Comparison of ENCODE assay signal across 15 mouse cellular contexts in genomic region chr7:61878095-61878494, GRCm38 (mm10).
DNase-seq lines count a peak whose midpoint lies in the region; ATAC-seq and TF ChIP-seq lines count a peak whose summit lies in the region.
"Had no signal": no experiment of that assay in that cellular context is flagged by ENCODE, and none has a peak within 500 bp of the region (broad histone marks: within the 10 kb centered on the region; RNA-seq: fewer than 3 reads in every experiment).

No protein-coding gene starts in this region.

- no peaks in the 10 kb centered on the region for H3K36me3 ChIP-seq in hindbrain, embryonic 11.5 days (ENCODE audit: control insufficient read depth, insufficient read depth, low read length)
- no peaks in the 10 kb centered on the region for H3K36me3 ChIP-seq in hindbrain, embryonic 10.5 days
- H3K36me3 ChIP-seq in forebrain, embryonic 13.5 days (ENCODE audit: poor library complexity, severe bottlenecking) = no peaks in the 10 kb centered on the region
- H3K36me3 ChIP-seq in hindbrain, embryonic 15.5 days = no peaks in the 10 kb centered on the region
- H3K36me3 ChIP-seq in neural tube, embryonic 13.5 days = no peaks in the 10 kb centered on the region
- H3K36me3 ChIP-seq in kidney, adult 2 months (ENCODE audit: control insufficient read depth, insufficient read depth, low read length) = no peaks in the 10 kb centered on the region
- H3K36me3 ChIP-seq: embryonic facial prominence, embryonic 12.5 days; heart, embryonic 15.5 days had no signal

- H3K4me1 ChIP-seq in hindbrain, embryonic 11.5 days (replicated peaks; ENCODE audit: control insufficient read depth, insufficient read depth, low read length) = no peaks in the 10 kb centered on the region
- no peaks in the 10 kb centered on the region for H3K4me1 ChIP-seq in hindbrain, embryonic 10.5 days (replicated peaks)
- H3K4me1 ChIP-seq in forebrain, embryonic 13.5 days = no peaks in the 10 kb centered on the region; the same call in 1 of the 2 replicates
- H3K4me1 ChIP-seq in hindbrain, embryonic 15.5 days (replicated peaks) = peaks cover 5% of the 10 kb centered on the region; the same call in 1 of the 2 replicates
- 0 out of 2 replicates have a peak, but pooled peaks cover 3% of the 10 kb centered on the region for H3K4me1 ChIP-seq in neural tube, embryonic 13.5 days (replicated peaks)
- no peaks in the 10 kb centered on the region for H3K4me1 ChIP-seq in kidney, adult 2 months (ENCODE audit: control insufficient read depth, insufficient read depth, low read length)
- H3K4me1 ChIP-seq: embryonic facial prominence, embryonic 12.5 days; heart, embryonic 15.5 days had no signal

- TF ChIP-seq POLR2A in kidney, adult 2 months (IDR thresholded peaks at IDR 0.05; ENCODE audit: low read depth, low read length) = no peak

- H3K27me3 ChIP-seq in hindbrain, embryonic 11.5 days (ENCODE audit: control insufficient read depth, insufficient read depth, low read length) = no peaks in the 10 kb centered on the region
- H3K27me3 ChIP-seq in hindbrain, embryonic 10.5 days (ENCODE audit: insufficient read depth, poor library complexity, severe bottlenecking) = no peaks in the 10 kb centered on the region
- no peaks in the 10 kb centered on the region for H3K27me3 ChIP-seq in forebrain, embryonic 13.5 days
- H3K27me3 ChIP-seq in hindbrain, embryonic 15.5 days = no peaks in the 10 kb centered on the region
- no peaks in the 10 kb centered on the region for H3K27me3 ChIP-seq in neural tube, embryonic 13.5 days
- no peaks in the 10 kb centered on the region for H3K27me3 ChIP-seq in kidney, adult 2 months (replicated peaks; ENCODE audit: control insufficient read depth, insufficient read depth, low read length)
- H3K27me3 ChIP-seq: CH12.LX; embryonic facial prominence, embryonic 12.5 days; heart, embryonic 15.5 days had no signal

- H3K4me2 ChIP-seq in hindbrain, embryonic 11.5 days (replicated peaks; ENCODE audit: low read depth, low read length) = no peak overlapping the region
- 0 out of 2 replicates have a peak overlapping the region, but pooled peaks have one; percentile 20 for H3K4me2 ChIP-seq in forebrain, embryonic 13.5 days
- H3K4me2 ChIP-seq in hindbrain, embryonic 15.5 days = peak overlapping the region; percentile 35; the same call in 1 of the 2 replicates
- H3K4me2 ChIP-seq in neural tube, embryonic 13.5 days = peak overlapping the region; percentile 18
- H3K4me2 ChIP-seq: embryonic facial prominence, embryonic 12.5 days; heart, embryonic 15.5 days had no signal

- TF ChIP-seq CTCF in kidney, adult 2 months (conservative IDR thresholded peaks at IDR 0.05; ENCODE audit: insufficient read depth, insufficient read length, low read depth, low read length) = no peak

- WGBS in hindbrain, embryonic 11.5 days = 66% methylated on average over 2 of the region's 2 CpGs
- 72% methylated on average over 2 of the region's 2 CpGs for WGBS in hindbrain, embryonic 10.5 days
- 53% methylated on average over 2 of the region's 2 CpGs for WGBS in forebrain, embryonic 13.5 days
- WGBS in hindbrain, embryonic 15.5 days = 48% methylated on average over 2 of the region's 2 CpGs
- 44% methylated on average over 2 of the region's 2 CpGs for WGBS in neural tube, embryonic 13.5 days
- WGBS in kidney, adult 2 months = 55% methylated on average over 2 of the region's 2 CpGs

- H3K27ac ChIP-seq in hindbrain, embryonic 11.5 days (ENCODE audit: low read depth, low read length) = no peak overlapping the region
- H3K27ac ChIP-seq in hindbrain, embryonic 10.5 days = no peak overlapping the region
- peak overlapping the region; percentile 89 for H3K27ac ChIP-seq in forebrain, embryonic 13.5 days
- H3K27ac ChIP-seq in hindbrain, embryonic 15.5 days (replicated peaks) = peak overlapping the region; percentile 86
- H3K27ac ChIP-seq in neural tube, embryonic 13.5 days (replicated peaks) = peak overlapping the region; percentile 91
- no peak overlapping the region for H3K27ac ChIP-seq in kidney, adult 2 months (ENCODE audit: insufficient read depth, low read depth, low read length)
- H3K27ac ChIP-seq: embryonic facial prominence, embryonic 12.5 days; heart, embryonic 15.5 days had no signal

- ATAC-seq in hindbrain, embryonic 11.5 days (ENCODE audit: low FRiP score) = 0 out of 2 replicates have a peak, but pooled peaks have one; percentile 30
- no peak for ATAC-seq in forebrain, embryonic 13.5 days
- ATAC-seq in hindbrain, embryonic 15.5 days (ENCODE audit: low FRiP score, low read depth) = no peak
- peak; percentile 34 for ATAC-seq in neural tube, embryonic 13.5 days (ENCODE audit: low read depth)

- DNase-seq in hindbrain, embryonic 11.5 days (ENCODE audit: low spot score) = no peak
- DNase-seq in hindbrain, embryonic 10.5 days (ENCODE audit: low spot score) = no peak
- DNase-seq in kidney, adult 2 months = no peak
- DNase-seq in heart, adult 11 months = no peak
- DNase-seq in kidney, postnatal 36 days = no peak
- DNase-seq: heart, adult 18-20 months; kidney, adult 18-20 months; lung, adult 18-20 months; thymus, postnatal 4 days had no signal

- no peak overlapping the region for H3K9ac ChIP-seq in hindbrain, embryonic 11.5 days (ENCODE audit: low read depth, low read length)
- no peak overlapping the region for H3K9ac ChIP-seq in forebrain, embryonic 13.5 days
- no peak overlapping the region for H3K9ac ChIP-seq in hindbrain, embryonic 15.5 days
- no peak overlapping the region for H3K9ac ChIP-seq in neural tube, embryonic 13.5 days
- H3K9ac ChIP-seq: embryonic facial prominence, embryonic 12.5 days; heart, embryonic 15.5 days had no signal

- H3K4me3 ChIP-seq in hindbrain, embryonic 11.5 days (ENCODE audit: low read depth, low read length) = no peak overlapping the region
- H3K4me3 ChIP-seq in hindbrain, embryonic 10.5 days = no peak overlapping the region
- H3K4me3 ChIP-seq in forebrain, embryonic 13.5 days = no peak overlapping the region
- H3K4me3 ChIP-seq in hindbrain, embryonic 15.5 days = peak overlapping the region; percentile 16; the same call in 1 of the 2 replicates
- no peak overlapping the region for H3K4me3 ChIP-seq in neural tube, embryonic 13.5 days
- H3K4me3 ChIP-seq in kidney, adult 2 months (ENCODE audit: insufficient read depth, low read depth, low read length) = no peak overlapping the region
- H3K4me3 ChIP-seq: embryonic facial prominence, embryonic 12.5 days; heart, embryonic 15.5 days had no signal

- no peaks in the 10 kb centered on the region for H3K9me3 ChIP-seq in hindbrain, embryonic 11.5 days (ENCODE audit: control insufficient read depth, low read length)
- H3K9me3 ChIP-seq in hindbrain, embryonic 10.5 days = peaks cover 15% of the 10 kb centered on the region
- H3K9me3 ChIP-seq in forebrain, embryonic 13.5 days (replicated peaks) = no peaks in the 10 kb centered on the region
- H3K9me3 ChIP-seq in hindbrain, embryonic 15.5 days = no peaks in the 10 kb centered on the region
- H3K9me3 ChIP-seq in neural tube, embryonic 13.5 days = no peaks in the 10 kb centered on the region; the same call in 1 of the 2 replicates
- H3K9me3 ChIP-seq: embryonic facial prominence, embryonic 12.5 days; heart, embryonic 15.5 days had no signal

Comparison
In these comparisons a context has a peak if more than half of its experiments do, and no peak if none do; other contexts are left out.
1. ATAC-seq: peak in hindbrain, embryonic 11.5 days (single experiment) and neural tube, embryonic 13.5 days (single experiment); none in forebrain, embryonic 13.5 days (single experiment) and hindbrain, embryonic 15.5 days (single experiment).
2. H3K27ac ChIP-seq: peak in forebrain, embryonic 13.5 days (single experiment), hindbrain, embryonic 15.5 days (single experiment) and neural tube, embryonic 13.5 days (single experiment); none in hindbrain, embryonic 11.5 days (single experiment), hindbrain, embryonic 10.5 days (single experiment) and kidney, adult 2 months (single experiment).